Mouse (Mus musculus) T-helper 17 cell (primary cell): ENCODE measurements around the gene Mlph.

ENCODE experiments used
- in situ Hi-C, 2 experiments: fragments of 300-600 bp; cut with MboI, MseI; formaldehyde crosslinking; loops; 1 replicate in 1 of 2; 2 replicates in 1 of 2; pipeline ENCODE4 v1.15.1; 2025; ENCODE audit warnings: high pct_unique_total_duplicates in 2 of 2

Gene Mlph

GRCm38 (mm10) chr1:90914948-90915569, at the start of gene Mlph:
Gene Mlph (plus strand): TSS chr1:90915085.
- in situ Hi-C loops = no loop called here

- in situ Hi-C loops = loop anchor here in 1 of 2 experiments (25.0 kb wide), 1 partner anchor 2004 kb away; no protein-coding TSS in a partner anchor
Observed at GRCm38 (mm10) chr1:90866734-90867133, 48.2 kb upstream of the Mlph start.

- in situ Hi-C loops = loop anchor here (10.0 to 25.0 kb wide), 2 partner anchors 656 to 2008 kb away; no protein-coding TSS in a partner anchor
Observed at GRCm38 (mm10) chr1:90870581-90870980, 44.3 kb upstream of the Mlph start.

- in situ Hi-C loops = loop anchor here in 1 of 2 experiments (10.0 kb wide), 1 partner anchor 661 kb away; no protein-coding TSS in a partner anchor
Observed at GRCm38 (mm10) chr1:90875371-90875770, 39.5 kb upstream of the Mlph start.

GRCm38 (mm10) chr1:90875961-90876360, 38.9 kb upstream of the Mlph start:
- in situ Hi-C loops = loop anchor here in 1 of 2 experiments (10.0 kb wide), 1 partner anchor 661 kb away; no protein-coding TSS in a partner anchor

GRCm38 (mm10) chr1:90876486-90877270, 38.2 kb upstream of the Mlph start:
- in situ Hi-C loops = loop anchor here in 1 of 2 experiments (10.0 kb wide), 1 partner anchor 662 kb away; no protein-coding TSS in a partner anchor

- in situ Hi-C loops = no loop called here
Observed at GRCm38 (mm10) chr1:90885771-90886460, 29.0 kb upstream of the Mlph start.

- in situ Hi-C loops = no loop called here
Observed at GRCm38 (mm10) chr1:90894521-90894920, 20.4 kb upstream of the Mlph start.

GRCm38 (mm10) chr1:90895004-90895403, 19.9 kb upstream of the Mlph start:
- in situ Hi-C loops = no loop called here

- in situ Hi-C loops = no loop called here
Observed at GRCm38 (mm10) chr1:90896281-90896680, 18.6 kb upstream of the Mlph start.

GRCm38 (mm10) chr1:90896741-90897361, 18.0 kb upstream of the Mlph start:
- in situ Hi-C loops = no loop called here

GRCm38 (mm10) chr1:90898012-90898411, 16.9 kb upstream of the Mlph start:
- in situ Hi-C loops = no loop called here

- in situ Hi-C loops = no loop called here
Observed at GRCm38 (mm10) chr1:90899816-90900215, 15.1 kb upstream of the Mlph start.

GRCm38 (mm10) chr1:90900406-90900805, 14.5 kb upstream of the Mlph start:
- in situ Hi-C loops = no loop called here

- in situ Hi-C loops = no loop called here
Observed at GRCm38 (mm10) chr1:90901246-90901645, 13.6 kb upstream of the Mlph start.

GRCm38 (mm10) chr1:90901681-90902208, 13.1 kb upstream of the Mlph start:
- in situ Hi-C loops = no loop called here

- in situ Hi-C loops = no loop called here
Observed at GRCm38 (mm10) chr1:90902751-90903150, 12.1 kb upstream of the Mlph start.

GRCm38 (mm10) chr1:90903211-90903945, 11.5 kb upstream of the Mlph start:
- in situ Hi-C loops = no loop called here

GRCm38 (mm10) chr1:90903971-90904458, 10.9 kb upstream of the Mlph start:
- in situ Hi-C loops = no loop called here

- in situ Hi-C loops = loop anchor here in 1 of 2 experiments (5.0 kb wide), 1 partner anchor 52 kb away; no protein-coding TSS in a partner anchor
Observed at GRCm38 (mm10) chr1:90904729-90905404, 10.0 kb upstream of the Mlph start.
